12 mouse cellular contexts compared by ENCODE assay signal in the genomic region with DNA sequence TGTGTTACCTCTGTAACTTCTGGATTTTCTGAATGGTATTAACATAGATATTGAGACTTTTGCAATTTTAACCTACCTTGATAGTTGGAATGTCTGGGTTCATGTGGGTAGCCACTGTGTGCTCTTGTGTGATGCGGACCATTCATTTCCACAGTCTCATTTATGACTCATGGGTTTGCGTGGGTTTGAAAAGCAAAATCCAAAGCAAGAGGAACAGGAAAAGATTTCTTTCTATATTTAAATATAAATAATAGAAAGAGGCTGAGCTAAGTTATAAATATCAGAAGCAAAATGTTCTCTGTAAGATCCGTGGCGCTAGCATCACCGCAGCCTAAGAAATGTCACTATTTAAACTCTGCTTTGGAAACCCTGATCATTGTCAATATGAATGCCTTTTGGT. TPM values are rescaled to one million over a fixed set of nuclear protein-coding genes. Genes with fewer than 3 reads are reported as not detected.
"Had no signal": no experiment of that assay in that cellular context is flagged by ENCODE, and none has a peak within 500 bp of the region (broad histone marks: within the 10 kb centered on the region; RNA-seq: fewer than 3 reads in every experiment).

No protein-coding gene starts in this region.

- DNase-seq: lung, adult 18-20 months; lung, embryonic 14.5 days; lung, postnatal 10 days; lung, postnatal 4 days; midbrain, embryonic 14.5 days; retina, postnatal 1 day; spleen, adult 18-20 months; thymus, adult 2 months; thymus, postnatal 25 days; thymus, postnatal 4 days had no signal

RNA-seq across cellular contexts. Expression of a gene that starts 41.7 kb away (rescaled TPM):
- polyA plus RNA-seq: myocyte; testis, adult 2 months had no signal
